Mouse (Mus musculus) T-helper 1 cell (primary cell): ENCODE results near the gene Ugt1a1.
"Not testable (repeated sequence)": the region's sequence is repeated elsewhere in the genome, so short reads cannot be mapped to it uniquely, and the experiment has no call there.

Experiments used
- in situ Hi-C: fragments of 300-600 bp; cut with MboI, MseI; formaldehyde crosslinking; loops from one replicate; pipeline ENCODE4 v1.15.1; 2025; ENCODE audit warnings: high pct_unique_total_duplicates

Gene Ugt1a1

GRCm38 (mm10) chr1:88218051-88218450, 6.3 kb downstream of the Ugt1a1 start:
- in situ Hi-C loops: no loop called here

GRCm38 (mm10) chr1:88218591-88218990, 6.8 kb downstream of the Ugt1a1 start:
- in situ Hi-C loops: no loop called here

- in situ Hi-C loops: no loop called here
These were observed 7.3 kb downstream of the Ugt1a1 start for GRCm38 (mm10) chr1:88219054-88219453.

- in situ Hi-C loops: no loop called here
These were observed 8.6 kb downstream of the Ugt1a1 start for GRCm38 (mm10) chr1:88220336-88220735.

- in situ Hi-C loops: no loop called here
These were observed 10.5 kb downstream of the Ugt1a1 start for GRCm38 (mm10) chr1:88222216-88222615.

DNA sequence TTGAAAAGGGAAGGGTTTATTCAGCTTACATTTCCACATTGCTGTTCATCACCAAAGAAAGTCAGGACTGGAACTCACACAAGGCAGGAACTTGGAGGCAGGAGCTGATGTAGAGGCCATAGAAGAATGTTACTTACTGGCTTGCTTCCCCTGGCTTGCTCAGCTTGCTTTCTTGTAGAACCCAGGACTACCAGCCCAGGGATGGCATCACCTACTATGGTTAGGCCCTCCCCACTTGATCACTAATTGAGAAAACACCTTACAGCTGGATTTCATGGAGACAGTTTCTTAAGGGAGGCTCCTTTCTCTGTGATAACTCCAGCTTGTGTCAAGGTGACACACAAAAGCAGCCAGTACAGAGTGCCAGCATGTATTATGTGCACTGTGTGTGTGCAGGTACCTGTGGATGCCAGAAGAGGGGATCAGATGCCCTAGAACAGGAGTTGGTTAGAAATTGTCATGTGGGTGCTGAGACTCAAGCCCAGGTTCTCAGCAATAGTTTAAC, 11.3 kb downstream of the Ugt1a1 start:
- in situ Hi-C loops: not testable (repeated sequence)

- in situ Hi-C loops: no loop called here
These were observed 11.8 kb downstream of the Ugt1a1 start for GRCm38 (mm10) chr1:88223591-88223990.

DNA sequence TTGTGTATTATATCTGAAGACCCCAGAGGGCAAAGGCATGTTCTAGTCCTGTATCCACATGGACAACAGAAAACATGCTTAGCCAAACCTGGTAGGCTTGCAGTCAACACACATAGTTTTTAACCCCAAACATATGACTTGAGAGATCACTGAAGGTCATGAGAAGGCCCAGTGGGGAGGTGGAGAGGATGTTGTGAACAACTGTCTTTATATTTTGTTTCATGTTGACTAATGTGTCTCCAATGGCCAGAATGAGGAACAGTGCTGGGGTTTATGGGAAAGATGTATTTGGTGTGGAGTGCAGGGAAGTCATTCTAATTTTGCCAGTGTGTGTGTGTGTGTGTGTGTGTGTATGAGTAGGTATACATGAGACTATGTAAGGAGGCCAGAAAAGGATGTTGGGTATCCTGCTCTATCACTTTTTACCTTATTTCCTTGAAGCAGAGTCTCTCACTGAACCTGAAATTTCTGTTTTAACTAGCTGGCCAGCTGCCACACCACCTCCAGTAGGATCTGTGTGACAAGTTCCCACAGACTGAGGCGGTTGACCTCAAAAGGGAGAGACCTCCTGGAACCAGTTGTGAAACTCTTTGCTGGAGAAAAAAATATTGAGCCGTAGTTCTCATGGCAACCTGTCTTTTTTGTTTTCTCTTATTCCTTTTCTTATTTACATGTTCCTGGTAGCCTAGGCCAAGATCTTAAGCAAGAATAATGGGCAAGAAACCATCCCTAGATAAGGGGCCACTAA, 12.4 kb downstream of the Ugt1a1 start:
- in situ Hi-C loops: no loop called here

GRCm38 (mm10) chr1:88225301-88225700, 13.5 kb downstream of the Ugt1a1 start:
- in situ Hi-C loops: not testable (repeated sequence)

DNA sequence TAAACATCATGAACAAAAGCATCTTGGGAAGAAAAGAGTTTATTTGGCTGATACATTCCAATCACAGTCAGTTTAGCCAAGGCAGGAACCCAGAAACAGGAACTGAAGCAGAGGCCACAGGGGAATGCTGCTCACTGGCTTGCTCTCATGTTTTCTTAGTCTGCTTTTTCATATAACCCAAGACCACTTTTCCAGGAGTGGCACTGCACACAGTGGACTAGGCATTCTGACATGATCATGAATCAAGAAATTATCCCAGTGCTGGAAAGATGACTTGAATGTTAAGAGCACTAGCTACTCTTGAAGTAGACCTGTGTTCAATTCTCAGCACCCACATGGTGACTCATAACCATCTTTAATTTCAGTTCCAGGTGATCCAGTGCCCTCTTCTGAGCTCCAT, 14.0 kb downstream of the Ugt1a1 start:
- in situ Hi-C loops: no loop called here

DNA sequence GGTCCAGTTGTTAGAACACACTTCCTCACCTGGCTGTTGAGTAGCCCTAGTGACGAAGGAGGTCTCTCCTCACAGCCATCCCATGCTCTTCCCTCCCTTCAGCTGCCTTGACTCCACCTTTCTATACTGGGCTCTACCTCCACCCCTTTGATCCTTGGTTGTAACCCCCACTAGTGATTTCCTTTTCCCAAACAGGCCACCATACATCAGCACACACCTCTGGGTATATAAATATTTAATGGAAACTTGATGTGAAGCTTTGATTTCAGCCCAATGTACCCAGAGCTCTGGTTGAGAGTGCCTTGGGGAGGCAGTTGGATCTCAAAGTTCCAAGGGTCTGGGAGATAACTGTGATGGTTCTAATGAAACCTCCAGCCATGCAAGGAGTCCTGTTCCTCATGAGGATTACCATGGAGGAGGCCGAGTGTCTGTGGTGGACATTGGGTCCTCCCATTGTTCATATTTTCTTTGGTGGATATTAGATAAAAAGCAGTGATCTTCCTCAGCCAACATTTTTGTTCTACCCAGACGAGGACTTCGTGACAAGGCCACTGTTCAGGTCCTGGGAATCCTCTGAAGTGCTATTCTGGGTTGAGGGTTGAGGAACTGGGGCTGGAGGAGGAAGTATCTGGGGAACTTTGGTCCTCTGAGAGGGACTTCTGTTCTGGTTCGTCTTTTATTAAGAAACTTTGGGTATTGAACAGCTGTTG, 15.1 kb downstream of the Ugt1a1 start, which contains the start of gene Mroh2a:
TSS of gene Mroh2a (plus strand) at position 317 of the 710 bp plus-strand sequence.
- in situ Hi-C loops: no loop called here

DNA sequence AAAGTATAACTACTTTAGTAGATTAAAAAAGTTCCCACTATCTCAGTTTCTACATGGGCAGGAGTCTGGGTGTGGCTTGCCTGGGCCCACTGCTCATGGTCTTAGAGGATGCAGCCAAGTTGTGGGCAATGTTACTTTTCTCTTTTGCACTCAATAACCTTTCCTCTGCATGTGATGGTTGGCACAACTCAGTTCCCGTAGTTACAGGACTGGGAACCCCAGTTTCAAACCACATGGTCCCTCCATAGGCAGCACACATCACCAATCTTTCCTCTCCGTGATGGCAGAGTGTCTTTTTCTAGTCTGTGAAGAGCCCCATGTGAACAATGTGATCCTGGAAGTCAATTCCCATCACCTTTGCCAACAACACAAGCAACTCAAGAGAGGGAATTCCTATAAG, 15.7 kb downstream of the Ugt1a1 start:
- in situ Hi-C loops: no loop called here

DNA sequence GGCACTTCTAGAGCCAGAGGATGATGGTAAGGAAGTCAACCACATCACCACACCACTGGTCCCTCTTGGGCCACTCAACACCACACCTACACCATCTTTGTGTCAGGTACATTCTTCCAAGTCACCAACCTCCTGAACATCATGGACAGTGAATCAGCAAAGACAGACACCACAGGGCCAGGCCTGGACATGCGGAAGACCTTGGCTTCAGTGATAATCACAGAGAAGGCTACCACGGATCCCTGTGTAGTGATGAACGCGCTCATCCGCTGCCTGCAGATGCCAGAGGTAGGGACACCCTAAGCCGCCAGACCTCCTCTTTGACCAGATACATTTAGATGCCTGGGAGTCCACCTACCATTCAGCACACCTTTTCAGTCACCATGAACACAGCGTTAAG, 16.4 kb downstream of the Ugt1a1 start:
- in situ Hi-C loops: no loop called here

DNA sequence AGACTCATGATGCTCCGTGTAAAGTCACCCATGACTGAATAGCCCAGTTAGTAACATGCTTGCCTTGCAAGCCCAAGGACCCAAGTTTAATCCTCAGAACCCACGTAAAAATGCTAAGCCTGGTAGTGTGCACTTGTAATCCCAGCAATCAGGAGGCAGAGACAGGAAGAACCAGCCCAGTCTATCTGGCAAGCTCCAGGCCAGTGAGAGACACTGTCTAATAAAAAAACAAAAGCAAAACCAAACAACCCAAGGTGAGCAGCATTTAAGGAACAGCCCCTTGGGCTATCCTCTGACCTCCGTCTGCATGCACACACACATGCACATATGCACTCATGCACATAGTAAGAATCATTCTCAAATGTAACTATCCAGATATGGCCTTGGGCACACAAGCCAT, 17.8 kb downstream of the Ugt1a1 start:
- in situ Hi-C loops: no loop called here

- in situ Hi-C loops: no loop called here
These were observed 18.2 kb downstream of the Ugt1a1 start for GRCm38 (mm10) chr1:88229986-88230385.

DNA sequence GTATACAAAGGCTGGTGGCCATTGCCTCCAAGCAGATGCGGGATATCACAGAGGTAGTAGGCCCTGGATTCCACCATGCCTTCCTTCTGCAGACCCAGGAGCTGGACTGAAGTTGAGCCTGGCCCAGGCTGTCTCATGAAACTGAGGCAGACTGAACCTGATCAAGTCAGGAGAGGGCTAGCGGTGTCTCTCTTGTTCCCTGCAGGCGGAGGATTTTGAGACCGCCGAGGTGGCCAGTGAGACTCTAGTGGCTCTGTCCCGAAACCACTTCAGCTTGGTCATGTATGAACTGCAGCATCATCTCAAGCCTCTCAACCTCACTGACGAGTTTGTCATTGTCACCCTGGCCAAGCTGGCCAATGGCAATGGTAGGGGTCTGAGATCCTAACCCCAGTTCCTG, 18.7 kb downstream of the Ugt1a1 start:
- in situ Hi-C loops: no loop called here

DNA sequence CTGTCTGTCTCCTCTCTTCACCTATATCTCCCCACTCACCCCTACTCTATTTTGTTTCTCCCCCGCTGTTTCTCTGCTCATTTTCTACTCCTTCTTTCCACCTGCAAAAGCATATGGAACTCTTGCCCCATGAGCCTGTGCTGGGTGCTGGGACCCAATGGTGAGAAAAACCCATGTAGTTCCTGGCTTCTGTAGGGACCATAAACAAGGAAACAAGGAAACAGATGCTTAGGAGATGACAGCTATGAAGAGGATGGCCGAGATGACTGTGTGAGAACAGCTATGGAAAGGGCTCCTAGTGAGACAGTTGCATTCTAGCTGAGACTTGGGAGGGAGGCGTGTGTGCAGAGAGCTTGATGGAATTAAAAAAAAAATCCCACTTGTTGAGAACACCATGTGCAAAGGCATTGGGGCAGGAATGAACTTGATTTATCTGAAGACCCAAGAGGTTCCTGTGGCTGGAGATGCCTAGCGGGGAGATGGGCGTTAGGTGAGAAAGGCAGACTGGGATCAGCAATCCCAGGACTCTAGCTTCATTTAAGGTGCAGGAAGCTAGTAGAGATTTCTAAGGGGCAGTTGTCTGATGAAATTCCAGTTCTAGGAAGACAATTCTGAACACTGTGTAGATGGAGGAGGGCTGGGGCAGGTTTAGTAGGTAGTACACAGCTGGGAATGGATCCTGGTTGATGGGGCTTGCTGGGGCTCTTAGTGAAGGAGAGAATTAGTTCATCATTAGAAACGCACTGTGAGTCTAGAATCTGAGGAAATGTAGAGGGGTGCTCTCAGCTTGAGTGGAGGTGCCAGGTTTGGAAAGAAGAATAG, 19.4 kb downstream of the Ugt1a1 start:
- in situ Hi-C loops: no loop called here

DNA sequence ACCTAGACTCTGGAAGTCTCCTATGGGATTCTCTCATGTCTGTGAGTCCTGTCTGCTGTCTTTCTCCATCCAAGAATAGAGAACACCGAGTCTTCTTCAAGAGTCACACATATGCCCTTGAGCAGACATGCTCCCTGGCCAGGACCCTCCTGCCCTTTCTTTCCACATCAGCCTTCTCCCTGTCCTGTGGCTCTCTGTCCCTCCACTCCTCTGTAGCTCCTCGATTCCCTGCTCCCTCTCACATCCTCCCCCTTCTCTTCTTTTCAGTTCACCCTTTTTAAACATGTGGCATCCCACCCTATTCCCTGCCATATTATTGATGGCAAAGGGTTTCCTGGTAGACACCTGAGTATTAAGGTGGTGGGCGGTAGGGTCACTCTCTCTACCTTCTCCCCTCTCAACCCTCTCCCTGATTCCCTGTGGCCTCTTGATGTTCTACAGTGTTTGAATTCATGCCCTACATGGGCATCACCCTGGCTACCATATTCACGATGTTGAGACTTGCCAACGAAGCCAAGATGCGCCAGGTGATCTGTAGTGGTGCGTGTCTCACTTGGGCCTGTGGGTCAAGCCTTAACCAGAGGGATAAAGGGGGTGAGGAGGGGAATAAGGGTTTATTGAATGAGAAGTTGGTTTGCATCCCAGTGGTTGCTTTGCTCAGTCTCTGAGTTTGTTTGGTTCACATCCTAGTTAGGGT, 20.2 kb downstream of the Ugt1a1 start:
- in situ Hi-C loops: no loop called here

- in situ Hi-C loops: no loop called here
These were observed 21.1 kb downstream of the Ugt1a1 start for GRCm38 (mm10) chr1:88232664-88233380.

DNA sequence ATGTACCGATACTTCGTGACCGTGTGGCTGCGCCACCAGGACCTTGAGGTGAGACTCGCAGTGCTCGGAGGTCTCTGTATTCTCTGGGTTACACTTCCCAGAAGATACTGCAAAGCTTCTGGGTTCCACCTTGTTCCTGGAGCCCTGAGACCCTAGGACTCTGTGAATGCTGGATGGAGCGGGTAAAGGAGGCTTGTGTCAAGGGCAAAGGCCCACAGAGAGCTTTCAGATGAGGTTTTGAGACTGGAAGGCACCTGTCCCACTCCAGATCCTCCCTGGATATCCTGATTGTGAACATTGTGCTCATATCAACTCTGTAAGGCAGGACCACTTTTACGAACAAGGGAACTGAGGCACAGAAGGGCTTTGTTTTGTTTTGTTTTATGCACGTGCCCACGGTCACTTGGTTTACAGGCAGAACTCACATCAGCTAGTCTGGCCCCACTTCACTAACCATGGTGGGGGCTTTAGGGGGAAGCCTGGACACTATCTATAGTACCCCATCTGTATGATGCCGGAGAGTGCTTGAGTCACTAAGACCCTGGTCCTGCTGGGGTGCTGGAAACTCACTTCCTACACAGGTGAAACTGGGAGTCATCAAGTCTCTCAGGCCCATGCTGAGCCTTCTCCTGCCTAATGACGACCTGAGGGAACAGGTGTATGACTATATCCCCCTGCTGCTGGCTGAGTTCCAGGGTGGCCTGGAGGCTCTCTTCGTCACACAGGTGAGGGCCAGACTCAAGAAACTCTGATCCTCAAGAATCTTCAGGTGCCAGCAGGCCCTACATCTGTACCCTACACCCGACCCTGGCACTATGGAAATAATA, 21.9 kb downstream of the Ugt1a1 start:
- in situ Hi-C loops: no loop called here
